Mouse (Mus musculus) CH12.LX (cell line): ENCODE data around the gene Caln1. TPM values are rescaled to one million over a fixed set of nuclear protein-coding genes. Genes with fewer than 3 reads are reported as not detected.

Experiments
- DNase-seq: peaks from one replicate; pipeline ENCODE4 v3.0.0-alpha.2; 2013; ENCODE audit errors: extremely low read depth
- H3K27ac ChIP-seq: 2 replicates; pipeline ENCODE4 v1.5.1; 2012; ENCODE audit warnings: low read depth, mild to moderate bottlenecking, control low read depth, moderate library complexity; ENCODE audit not compliant: insufficient read depth
- H3K27me3 ChIP-seq: replicated peaks from 2 replicates; pipeline ENCODE3; 2012; ENCODE audit warnings: inconsistent platforms
- H3K36me3 ChIP-seq, 2 experiments: replicated peaks in 1 of 2; 2 replicates each; pipeline versions ENCODE3 to v1.6.1; 2012; ENCODE audit warnings: inconsistent platforms in 1 of 2, low read length in 1 of 2, mild to moderate bottlenecking in 1 of 2, mixed read lengths in 1 of 2, moderate library complexity in 1 of 2; ENCODE audit not compliant: control insufficient read depth in 1 of 2, insufficient read depth in 1 of 2
- H3K4me1 ChIP-seq, 2 experiments: 2 replicates each; pipeline ENCODE4 v1.6.1; 2012; ENCODE audit warnings: inconsistent platforms in 1 of 2, moderate library complexity in 1 of 2; ENCODE audit not compliant: insufficient read depth in 2 of 2, control insufficient read depth in 1 of 2
- H3K4me2 ChIP-seq: 2 replicates; pipeline ENCODE4 v1.6.1; 2012; ENCODE audit warnings: low read depth, mild to moderate bottlenecking, control low read depth; ENCODE audit not compliant: poor library complexity, insufficient read depth, severe bottlenecking
- H3K4me3 ChIP-seq, 3 experiments: fragments of 150-350 bp in 1 of 3; sonication (generic) in 1 of 3; replicated peaks in 1 of 3; 2 replicates each; pipeline versions ENCODE3 to v1.5.1; 2011 to 2012; ENCODE audit warnings: low read depth in 2 of 3, low read length in 2 of 3, mild to moderate bottlenecking in 2 of 3, moderate library complexity in 2 of 3, control low read depth in 1 of 3, improper control_type of control experiment in 1 of 3, inconsistent platforms in 1 of 3, mixed read lengths in 1 of 3; ENCODE audit not compliant: poor library complexity in 1 of 3
- H3K79me2 ChIP-seq: replicated peaks from 2 replicates; pipeline ENCODE4 v1.6.1; 2012; ENCODE audit warnings: mild to moderate bottlenecking, moderate library complexity; ENCODE audit not compliant: control insufficient read depth, poor library complexity, insufficient read depth, severe bottlenecking; ENCODE audit errors: extremely low read depth
- H3K9ac ChIP-seq: 2 replicates; pipeline ENCODE4 v1.6.1; 2012; ENCODE audit warnings: low read depth, mild to moderate bottlenecking, control low read depth, moderate library complexity; ENCODE audit not compliant: insufficient read depth
- H3K9me3 ChIP-seq: replicated peaks from 2 replicates; pipeline ENCODE3; 2012; ENCODE audit warnings: low read length, inconsistent platforms, mixed read lengths
- BHLHE40 ChIP-seq: IDR thresholded peaks from 2 replicates; pipeline ENCODE4 v1.6.1; 2011; ENCODE audit warnings: mild to moderate bottlenecking, low read depth, low read length, improper control_type of control experiment
- CHD2 ChIP-seq: IDR thresholded peaks from 2 replicates; pipeline ENCODE4 v1.6.1; 2011; ENCODE audit warnings: low read length, improper control_type of control experiment
- CTCF ChIP-seq, 2 experiments: IDR thresholded peaks in 1 of 2; conservative IDR thresholded peaks in 1 of 2; 2 replicates each; pipeline ENCODE4 v1.5.1; 2011 to 2012; ENCODE audit warnings: low read depth in 2 of 2, low read length in 2 of 2, improper control_type of control experiment in 1 of 2, inconsistent platforms in 1 of 2, mild to moderate bottlenecking in 1 of 2, moderate library complexity in 1 of 2
- EP300 ChIP-seq: IDR thresholded peaks from 2 replicates; pipeline ENCODE4 v1.6.1; 2011; ENCODE audit warnings: low read length, improper control_type of control experiment
- ETS1 ChIP-seq: conservative IDR thresholded peaks from 2 replicates; pipeline ENCODE4 v1.6.1; 2012; ENCODE audit warnings: low read depth, mild to moderate bottlenecking, inconsistent platforms, low read length, improper control_type of control experiment, moderate library complexity
- JUND ChIP-seq: conservative IDR thresholded peaks from 2 replicates; pipeline ENCODE4 v1.6.1; 2011; ENCODE audit warnings: low read depth, low read length, improper control_type of control experiment
- MXI1 ChIP-seq: IDR thresholded peaks from 2 replicates; pipeline ENCODE4 v1.6.1; 2011; ENCODE audit warnings: mild to moderate bottlenecking, low read depth, low read length, improper control_type of control experiment
- MYC ChIP-seq: IDR thresholded peaks from 2 replicates; pipeline ENCODE4 v1.6.1; 2011; ENCODE audit warnings: low read depth, mild to moderate bottlenecking, improper control_type of control experiment, low read length
- NELFE ChIP-seq: IDR thresholded peaks from 2 replicates; pipeline ENCODE4 v1.6.1; 2011; ENCODE audit warnings: low read depth, low read length, improper control_type of control experiment
- RAD21 ChIP-seq: IDR thresholded peaks from 2 replicates; pipeline ENCODE4 v1.6.1; 2011; ENCODE audit warnings: low read depth, mild to moderate bottlenecking, low read length, improper control_type of control experiment, moderate library complexity
- SIN3A ChIP-seq: IDR thresholded peaks from 2 replicates; pipeline ENCODE4 v1.6.1; 2012; ENCODE audit warnings: low read length, improper control_type of control experiment, inconsistent platforms
- TCF12 ChIP-seq: IDR thresholded peaks from 2 replicates; pipeline ENCODE4 v1.6.1; 2014; ENCODE audit warnings: low read depth, mild to moderate bottlenecking, inconsistent platforms, low read length, improper control_type of control experiment
- USF2 ChIP-seq: conservative IDR thresholded peaks from 2 replicates; pipeline ENCODE4 v1.6.1; 2011; ENCODE audit warnings: low read depth, low read length, improper control_type of control experiment
- ZKSCAN1 ChIP-seq: IDR thresholded peaks from 2 replicates; pipeline ENCODE4 v1.6.1; 2012; ENCODE audit warnings: low read depth, inconsistent platforms, low read length, improper control_type of control experiment, borderline replicate concordance
- ZMIZ1 ChIP-seq: IDR thresholded peaks from 2 replicates; pipeline ENCODE4 v1.6.1; 2012; ENCODE audit warnings: low read depth, mild to moderate bottlenecking, inconsistent platforms, low read length, improper control_type of control experiment
- ZNF384 ChIP-seq: IDR thresholded peaks from 2 replicates; pipeline ENCODE4 v1.6.1; 2012; ENCODE audit warnings: low read depth, low read length, improper control_type of control experiment, inconsistent platforms
- dilution Hi-C: fragments of 300-500 bp; cut with MboI; formaldehyde crosslinking; loops from 2 replicates; pipeline ENCODE4 v1.14.3; 2020; ENCODE audit warnings: low sequenced_read_pairs; ENCODE audit not compliant: extremely low pct_unique_long_range_greater_than_20kb, extremely low pct_ligation_motif_present
- in situ Hi-C: fragments of 300-500 bp; cut with MboI; formaldehyde crosslinking; loops from 3 replicates; pipeline ENCODE4 v1.14.3; 2019; ENCODE audit warnings: low sequenced_read_pairs, low pct_ligation_motif_present, low pct_unique_long_range_greater_than_20kb, mixed read lengths
- polyA plus RNA-seq: library from polyadenylated mRNA; unstranded; fragments of >175 nt; gene quantifications from 2 replicates; pipeline ENCODE4 v1.2.1, GENCODE M21; 2012; ENCODE audit warnings: low read depth; ENCODE audit not compliant: insufficient read length
- total RNA-seq, 2 experiments: library from RNA; depleted of rRNA; stranded (reverse); fragments of 300-350 nt in 1 of 2; fragments of >200 nt in 1 of 2; gene quantifications; 2 replicates each; pipeline ENCODE4 v1.2.3; 2012 to 2014

Caln1 gene
- total and polyA plus RNA-seq, 3 experiments, result under 0.01 TPM; not detected in 2

GRCm38 (mm10) chr5:130774946-130775345 is 405.7 kb downstream of the Caln1 start:
- no peak for DNase-seq
- H3K36me3 ChIP-seq, result no peaks in the 10 kb centered on the region
- H3K27ac ChIP-seq, result no peak overlapping the region
- H3K9ac ChIP-seq, result no peak overlapping the region
- dilution Hi-C loops (no loop called here), in situ Hi-C loops (no loop called here)
- TF ChIP-seq BHLHE40 (no peak), USF2 (no peak), NELFE (no peak), MXI1 (no peak), EP300 (no peak)
- H3K4me2 ChIP-seq, result no peak overlapping the region
- no peaks in the 10 kb centered on the region for H3K27me3 ChIP-seq
- no peaks in the 10 kb centered on the region for H3K79me2 ChIP-seq
- no peak overlapping the region for H3K4me3 ChIP-seq
- no peaks in the 10 kb centered on the region for H3K4me1 ChIP-seq
- H3K9me3 ChIP-seq, result peaks cover 49% of the 10 kb centered on the region

DNA sequence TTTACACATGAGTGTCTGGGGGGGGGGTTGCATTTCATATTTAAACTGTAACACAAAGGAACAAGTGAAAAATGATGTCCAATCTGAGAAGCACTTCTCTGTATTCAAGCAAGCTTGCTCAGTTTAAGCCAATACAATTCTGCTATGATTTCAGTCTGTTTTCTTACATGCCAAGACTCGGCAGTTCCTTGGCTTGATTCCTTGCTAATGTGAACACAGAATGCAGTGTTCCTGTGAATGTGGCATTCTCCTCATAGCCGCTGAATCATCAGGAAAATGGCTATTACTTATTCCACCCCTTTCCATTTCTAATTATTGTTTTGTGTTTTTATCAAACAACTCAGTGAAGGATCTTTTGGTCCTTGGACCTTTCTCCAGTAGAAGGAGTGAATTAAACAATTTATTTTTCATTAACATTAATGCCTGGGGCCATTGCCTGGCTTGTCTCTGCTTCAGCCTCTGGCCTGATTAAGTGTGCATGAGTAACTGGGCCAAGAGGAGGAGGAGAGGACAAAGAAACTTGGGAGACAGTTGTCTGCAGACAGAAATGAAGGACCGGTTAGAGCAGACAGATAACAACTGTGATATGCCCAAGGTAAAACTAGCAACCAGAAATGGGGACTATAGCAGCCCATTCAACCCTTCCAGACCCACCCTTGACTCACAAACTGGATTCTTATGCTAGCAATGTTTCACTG is 423.6 kb downstream of the Caln1 start:
- Histone ChIP-seq H3K27ac (no peak overlapping the region), H3K79me2 (no peaks in the 10 kb centered on the region), H3K36me3 (no peaks in the 10 kb centered on the region), H3K9ac (no peak overlapping the region), H3K4me3 (no peak overlapping the region), H3K4me2 (no peak overlapping the region), H3K9me3 (peaks cover 59% of the 10 kb centered on the region)
- in situ Hi-C loops, result no loop called here
- no peak for DNase-seq
- dilution Hi-C loops, result no loop called here
- TF ChIP-seq TCF12 (no peak), CTCF (conservative IDR thresholded peaks at IDR 0.05 in 1 of 2, IDR thresholded peaks at IDR 0.05 in 1 of 2; ENCODE audit: low read depth in 2 of 2, low read length in 2 of 2) (no peak), SIN3A (no peak)
- TF ChIP-seq, all 38 proteins: peak for 0
- no peaks in the 10 kb centered on the region for H3K27me3 ChIP-seq
- H3K4me1 ChIP-seq, result no peaks in the 10 kb centered on the region

- TF ChIP-seq ZMIZ1, result no peak
- no peak for TF ChIP-seq JUND
- TF ChIP-seq EP300, result no peak
- TF ChIP-seq CHD2, result no peak
- no peak for TF ChIP-seq MYC
- no peak for TF ChIP-seq ZKSCAN1
- no peak for TF ChIP-seq RAD21
- no peak for TF ChIP-seq MXI1
- no peak for TF ChIP-seq ETS1
- TF ChIP-seq ZNF384, result no peak
- H3K36me3 ChIP-seq, result no peaks in the 10 kb centered on the region
- no peak overlapping the region for H3K4me2 ChIP-seq
- no peaks in the 10 kb centered on the region for H3K4me1 ChIP-seq
- no peak for DNase-seq
- H3K79me2 ChIP-seq, result no peaks in the 10 kb centered on the region
- H3K9me3 ChIP-seq, result peaks cover 59% of the 10 kb centered on the region
- no peaks in the 10 kb centered on the region for H3K27me3 ChIP-seq
- dilution Hi-C loops (no loop called here), in situ Hi-C loops (no loop called here)
- no peak overlapping the region for H3K4me3 ChIP-seq
- no peak overlapping the region for H3K27ac ChIP-seq
- no peak overlapping the region for H3K9ac ChIP-seq
Observed at GRCm38 (mm10) chr5:130797713-130798112, 428.5 kb downstream of the Caln1 start.
